Mouse (Mus musculus): ENCODE results near the gene Hmcn1.

DNA sequence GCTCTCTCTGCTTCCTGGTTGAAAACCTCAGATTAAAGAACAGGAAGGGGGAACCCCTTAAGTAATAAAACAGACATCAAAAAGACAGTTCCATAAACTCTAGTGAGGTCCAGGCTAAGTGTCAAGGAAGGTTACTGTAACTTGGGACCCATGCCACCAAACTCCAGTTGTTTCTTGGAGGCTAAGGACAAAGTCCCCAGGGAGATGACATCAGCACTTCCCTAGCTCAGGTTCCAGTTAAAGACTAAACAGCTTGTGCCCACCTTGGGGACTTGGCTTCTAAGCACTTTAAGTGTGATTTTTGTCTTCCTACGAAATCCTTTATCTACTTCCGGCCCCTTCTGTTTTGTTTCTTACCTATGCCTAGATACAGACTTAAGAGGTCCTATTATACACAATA lies 78.3 kb downstream of the Hmcn1 start:
- TF ChIP-seq POLR2A (IDR thresholded peaks at IDR 0.05; ENCODE audit: borderline replicate concordance, control insufficient read depth, low read depth, low read length), result no peak
- no peak for TF ChIP-seq CTCF (IDR thresholded peaks at IDR 0.05; ENCODE audit: control insufficient read depth, insufficient read depth, low read length)
